Mouse (Mus musculus): Measurements from ENCODE around the gene Tmem233.
A peak's percentile ranks its signal among the peaks of the same experiment; 100 is the strongest.

Tmem233 gene

DNA sequence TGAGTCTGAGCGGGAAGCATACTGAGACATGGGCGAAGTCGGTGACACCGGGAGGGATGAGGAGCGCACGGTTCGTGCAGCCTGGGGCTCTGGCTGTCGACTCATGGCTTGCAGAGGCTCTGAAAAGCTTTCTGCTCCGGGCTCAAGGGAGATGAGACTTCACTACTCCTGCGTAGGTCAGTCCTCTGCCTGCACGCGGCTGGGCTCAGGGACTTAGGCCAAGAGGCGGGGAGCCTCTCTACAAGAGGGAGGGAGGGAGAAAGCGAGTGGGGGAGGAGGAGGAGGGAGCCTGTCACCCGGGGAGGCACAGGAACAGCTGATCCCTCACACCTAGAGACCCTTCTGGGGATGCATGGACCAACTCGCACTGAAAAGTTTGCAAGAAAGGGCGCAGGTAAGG, at the start of gene Tmem233:
TSS of gene Tmem233 (minus strand) at position 164 of the 400 bp plus-strand sequence.
- DNase-seq, result peak in 1 of 2 experiments; percentile 5

DNA sequence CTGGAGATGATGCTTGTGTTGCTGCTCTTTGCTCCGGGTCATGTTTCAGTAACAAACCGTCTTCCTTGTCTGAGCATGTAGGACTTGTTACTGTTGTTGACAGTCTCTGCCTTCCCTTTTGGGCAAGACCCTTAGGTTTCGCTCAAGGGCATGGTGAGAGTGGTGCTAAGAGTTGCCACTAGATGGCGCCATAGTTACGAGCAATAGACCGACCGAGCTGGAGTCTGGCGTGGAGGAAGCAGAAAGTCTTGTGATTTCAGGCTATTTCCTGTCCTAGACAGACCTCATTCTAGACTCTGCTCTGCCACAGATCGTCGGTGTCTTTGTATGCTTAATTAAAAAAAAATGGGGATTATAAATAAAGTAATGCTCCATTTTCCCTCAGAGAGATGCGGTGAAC, 40.3 kb upstream of the Tmem233 start:
- DNase-seq, result peak; percentile 69 to 80

DNA sequence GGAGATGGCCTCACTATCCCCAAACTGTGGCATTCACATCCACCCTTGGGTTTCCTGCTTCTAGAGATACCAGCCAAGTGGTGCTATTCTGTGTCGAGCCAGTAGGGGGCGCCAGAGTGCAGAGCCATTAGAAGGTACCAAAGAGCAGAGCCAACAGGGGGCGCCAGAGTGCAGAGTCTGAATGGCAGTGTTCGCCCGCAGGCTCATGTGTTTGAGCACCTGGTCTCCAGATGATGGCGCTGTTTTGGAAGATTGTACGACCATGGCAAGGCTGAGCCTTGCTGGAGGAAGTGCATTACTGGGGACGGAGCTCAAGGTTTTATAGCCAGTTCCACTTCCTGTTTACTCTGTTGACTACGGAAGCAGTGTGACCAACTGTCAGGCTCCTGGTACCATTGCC, 33.5 kb upstream of the Tmem233 start:
- DNase-seq, result peak in 1 of 2 experiments; percentile 50

DNA sequence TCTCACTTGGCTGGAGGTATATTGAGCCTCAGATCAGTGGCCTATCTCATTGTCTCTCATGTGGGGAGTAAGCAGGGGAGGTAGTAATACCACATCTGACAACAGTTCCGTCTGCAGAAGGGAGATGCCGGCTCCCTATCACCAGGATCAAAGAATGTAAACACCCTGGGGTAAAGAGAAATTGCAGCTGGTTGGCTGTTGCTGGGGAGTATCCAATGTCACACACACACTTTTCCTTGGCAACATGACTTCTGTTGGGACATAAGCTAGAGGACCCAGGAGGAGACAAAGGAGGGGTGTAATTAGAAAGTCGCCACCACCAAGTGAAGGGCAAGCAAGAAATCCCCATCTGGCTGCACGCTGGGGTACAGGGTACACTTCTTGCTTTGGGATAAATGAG, 33.1 kb upstream of the Tmem233 start:
- DNase-seq, result no peak

DNA sequence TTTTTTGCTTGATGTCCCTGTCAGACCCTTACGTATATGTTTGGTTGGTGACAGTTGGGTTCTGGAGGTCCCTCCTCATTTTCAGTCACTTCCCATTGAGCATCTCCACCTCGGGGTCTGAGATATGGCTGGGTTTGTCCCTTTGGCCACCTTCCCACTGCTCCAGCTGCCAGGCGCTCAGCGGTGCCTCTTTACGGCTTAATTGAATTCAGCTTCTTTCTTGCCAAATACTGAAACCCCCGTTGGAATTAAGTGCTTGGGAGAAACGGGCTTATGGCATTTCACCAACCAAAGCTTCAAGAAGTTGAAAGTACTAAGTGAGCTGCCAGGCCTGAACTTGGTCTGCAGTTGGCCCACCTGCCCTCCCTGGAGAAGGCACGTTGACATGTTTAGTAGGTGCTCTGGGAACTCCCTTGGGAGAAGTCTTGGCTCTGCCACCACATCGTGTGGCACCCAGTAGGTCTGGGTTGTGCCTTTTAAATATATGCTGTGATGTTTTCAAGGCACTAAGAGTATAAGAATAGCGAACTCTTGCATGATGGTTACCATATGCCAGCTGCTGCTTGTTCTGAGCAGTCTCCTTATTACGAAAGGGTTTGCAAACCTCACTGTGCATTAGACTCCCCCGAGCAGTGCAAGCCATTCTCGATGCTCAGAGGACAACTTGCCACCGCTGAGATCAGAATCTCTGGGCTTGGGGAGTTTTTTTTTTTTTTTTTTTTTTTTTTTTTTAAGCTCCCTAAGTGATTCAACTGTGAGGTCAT, 32.2 kb upstream of the Tmem233 start:
- no peak for DNase-seq

DNA sequence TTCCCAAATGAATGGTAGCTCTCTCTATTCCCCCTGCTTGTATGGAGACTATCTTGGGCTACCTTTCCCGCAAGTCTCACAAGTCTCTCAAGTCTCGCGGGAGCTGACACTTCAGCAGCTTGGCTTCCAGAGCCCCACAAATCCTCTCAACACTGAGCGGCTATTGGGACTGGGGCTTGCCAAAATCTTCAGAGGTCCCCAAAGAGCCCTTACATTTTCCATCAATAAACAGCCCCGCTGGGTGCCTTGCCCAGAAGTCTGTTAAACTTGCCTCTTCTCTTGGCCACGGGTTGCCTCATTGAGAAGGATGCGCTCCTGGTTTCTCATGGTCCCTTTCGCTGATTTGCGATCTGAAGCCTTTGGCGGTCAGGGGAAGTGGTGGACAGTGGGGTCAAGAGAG, 25.6 kb upstream of the Tmem233 start:
- no peak for DNase-seq

DNA sequence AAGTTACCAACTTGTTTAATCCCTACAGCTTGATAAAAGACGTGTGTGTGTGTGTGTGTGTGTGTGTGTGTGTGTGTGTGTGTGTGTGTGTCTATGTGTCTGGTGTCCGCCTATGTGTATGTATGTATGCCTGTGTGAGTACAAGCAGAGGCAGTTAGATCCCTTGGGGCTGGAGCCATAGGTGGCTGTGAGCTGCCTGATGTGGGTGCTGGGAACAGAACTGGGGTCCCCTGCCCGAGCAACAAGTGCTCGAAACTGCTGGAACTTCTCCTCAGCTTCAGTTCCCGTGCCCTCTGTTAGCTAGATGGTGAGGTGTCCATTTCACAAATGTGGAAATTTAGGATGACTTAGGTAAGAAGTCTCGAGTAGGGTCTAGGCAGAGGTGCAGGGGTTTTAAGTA, 1.2 kb upstream of the Tmem233 start:
- no peak for DNase-seq

DNA sequence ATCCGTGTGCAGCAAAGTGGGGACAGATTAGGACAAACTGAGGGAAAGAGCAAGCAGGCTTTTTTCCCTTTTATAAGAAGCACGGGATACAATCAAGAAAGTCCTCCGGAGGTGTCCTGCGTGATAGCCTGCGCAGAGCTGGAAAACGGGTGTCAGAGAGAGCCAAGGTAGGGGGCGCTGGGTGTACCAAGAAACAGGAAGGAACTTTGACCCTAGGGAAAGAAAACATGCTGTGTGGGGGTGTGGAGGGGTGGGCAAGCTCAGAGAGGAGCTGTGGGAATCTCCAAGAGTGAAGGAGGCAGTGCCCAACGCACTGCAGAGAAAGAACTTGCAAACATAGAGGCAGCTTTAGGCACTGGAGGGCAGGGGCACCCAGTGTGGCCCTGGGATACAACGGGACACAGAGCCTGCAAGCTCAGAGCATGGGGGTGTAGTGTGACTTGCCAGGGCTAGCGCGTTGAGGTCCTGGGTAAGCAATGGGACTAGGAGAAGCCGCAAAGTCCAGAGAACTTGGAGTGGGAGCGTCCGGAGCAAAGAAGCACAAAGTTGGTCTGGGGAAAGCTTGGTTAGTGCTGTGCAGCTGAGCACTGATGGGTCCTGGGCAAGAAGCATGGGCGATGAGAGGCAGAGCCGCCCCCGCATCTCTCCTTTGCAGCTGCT, 673 bp downstream of the Tmem233 start:
- no peak for DNase-seq

DNA sequence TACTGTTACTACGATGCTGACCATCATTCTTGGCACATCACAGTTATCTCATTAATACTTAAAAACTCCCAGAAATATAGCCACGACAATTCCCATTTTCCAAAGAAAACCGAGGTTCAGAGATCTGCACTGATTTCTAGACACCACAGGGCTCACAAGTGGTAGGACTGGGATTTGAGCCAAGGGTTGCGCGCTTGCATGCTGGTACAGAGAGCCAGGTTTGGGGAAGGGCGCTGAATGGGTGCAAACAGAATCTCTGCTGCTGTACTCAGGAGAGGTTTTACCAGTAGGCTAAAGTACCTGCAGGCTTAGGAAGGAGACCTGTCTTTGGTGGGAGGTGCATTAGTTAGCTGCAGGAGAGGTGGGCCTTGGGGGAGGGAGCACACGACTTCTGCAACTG, 1.4 kb downstream of the Tmem233 start:
- no peak for DNase-seq

DNA sequence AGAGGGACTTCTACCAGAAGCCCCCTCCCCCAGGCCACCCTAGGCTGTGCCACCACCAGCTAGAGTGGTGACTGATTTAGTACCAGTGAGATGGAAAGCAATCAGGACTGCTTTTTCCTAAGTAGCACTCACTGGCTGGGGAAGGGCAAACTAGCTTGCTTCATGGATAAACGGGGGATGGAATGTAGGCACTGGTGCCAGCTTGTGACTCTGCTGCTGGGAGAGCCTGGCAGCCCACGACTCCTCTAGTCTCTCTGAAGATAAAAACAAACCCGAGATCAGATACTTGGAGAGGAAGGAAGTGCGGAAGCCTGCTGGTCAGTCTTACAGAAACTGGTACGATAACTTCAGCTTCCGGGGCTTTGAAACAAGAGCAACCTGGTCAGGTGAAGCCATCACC, 2.3 kb downstream of the Tmem233 start:
- no peak for DNase-seq

DNA sequence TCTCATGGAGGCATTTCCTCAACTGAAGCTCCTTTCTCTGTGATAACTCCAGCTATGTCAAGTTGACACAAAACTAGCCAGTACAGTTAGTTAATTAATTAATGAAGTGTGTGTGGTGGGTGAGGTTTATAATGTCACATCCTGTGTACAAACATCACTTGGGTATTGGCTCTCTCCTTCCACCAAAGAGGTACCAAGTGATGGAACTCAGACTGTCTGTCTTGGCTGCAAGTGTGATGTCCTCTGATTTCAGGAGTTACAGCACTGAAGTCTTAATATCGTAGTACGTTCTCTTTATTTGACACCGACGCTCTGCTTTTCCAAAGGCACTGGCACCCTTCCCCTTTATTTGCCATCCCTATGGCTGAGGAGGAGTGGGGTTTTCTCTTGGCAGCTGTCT, 13.4 kb downstream of the Tmem233 start:
- no peak for DNase-seq

DNA sequence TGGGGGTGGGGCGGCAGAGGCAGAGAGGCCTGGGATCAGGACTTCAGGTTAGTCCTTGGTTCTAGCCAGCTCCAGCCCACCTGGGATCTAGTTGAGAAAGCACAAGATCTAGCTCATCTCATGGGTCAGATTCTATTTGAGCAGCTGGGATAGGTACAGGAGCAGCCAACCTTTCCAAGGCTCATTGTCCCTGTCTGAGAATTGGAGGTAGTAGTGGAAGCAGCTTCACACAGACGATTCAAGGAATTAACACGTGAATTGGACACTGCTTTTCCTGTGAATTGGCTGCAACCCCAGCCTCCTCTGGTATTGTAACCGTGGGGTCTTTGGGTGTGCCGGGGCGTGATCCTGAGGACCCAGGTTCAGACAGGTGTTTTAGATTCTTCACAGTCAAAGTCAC, 30.2 kb downstream of the Tmem233 start:
- DNase-seq, result no peak

DNA sequence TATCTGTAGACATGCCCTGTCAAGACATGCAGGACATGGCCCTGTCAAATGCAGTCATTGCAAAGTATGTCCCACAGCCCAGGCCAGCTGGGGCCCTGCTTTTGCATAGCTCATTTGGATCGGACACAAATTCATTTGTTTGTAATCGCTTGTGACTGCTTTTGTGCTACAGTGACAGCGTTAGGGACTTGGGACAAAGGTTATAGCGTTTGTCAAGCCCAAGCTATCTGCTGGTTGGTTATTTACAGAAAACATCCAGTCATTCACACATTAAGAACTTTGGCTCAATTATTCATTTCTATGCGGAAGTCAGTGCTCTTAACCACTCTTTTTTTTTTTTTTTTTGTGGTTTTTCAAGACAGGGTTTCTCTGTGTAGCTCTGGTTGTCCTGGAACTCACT, 30.9 kb downstream of the Tmem233 start:
- no peak for DNase-seq

DNA sequence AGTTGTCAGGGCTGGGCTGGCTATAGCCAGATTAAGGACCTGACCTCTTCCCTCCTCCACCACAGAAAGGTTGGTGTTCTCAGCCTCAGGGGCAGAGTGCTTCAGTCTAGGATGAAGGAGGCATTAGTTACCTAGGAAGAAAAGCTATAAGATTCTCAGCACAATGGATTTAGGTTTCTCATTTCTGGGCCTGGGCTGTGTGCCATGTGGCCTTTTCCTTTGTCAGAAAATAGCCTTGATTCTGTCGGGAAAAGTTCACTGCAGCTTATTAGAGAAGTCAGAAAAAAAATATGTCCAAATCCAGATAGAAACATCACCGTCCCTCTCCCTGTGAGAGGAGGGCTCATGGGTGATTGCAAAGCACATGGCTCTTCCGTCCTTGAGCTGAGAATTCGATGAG, 33.2 kb downstream of the Tmem233 start:
- DNase-seq, result no peak

DNA sequence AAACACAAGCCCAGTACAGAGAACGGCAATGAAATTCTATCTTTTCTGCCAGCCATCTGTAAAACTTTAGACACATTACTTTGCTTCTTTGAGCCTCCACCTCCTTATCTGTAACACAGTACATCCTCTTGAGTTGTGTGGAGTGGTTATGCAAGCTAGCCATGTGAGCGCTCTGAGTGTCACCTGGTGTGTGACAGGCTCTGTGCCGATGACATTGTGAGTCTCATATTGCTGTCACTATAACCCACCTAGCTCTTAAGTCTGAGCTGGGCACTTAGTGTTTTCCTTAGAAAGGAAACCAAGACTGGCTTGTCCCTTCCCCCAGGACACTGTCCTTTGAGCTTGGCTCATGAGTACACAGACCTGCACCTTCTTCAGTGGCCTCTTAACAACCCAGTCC, 34.7 kb downstream of the Tmem233 start:
- DNase-seq, result no peak

DNA sequence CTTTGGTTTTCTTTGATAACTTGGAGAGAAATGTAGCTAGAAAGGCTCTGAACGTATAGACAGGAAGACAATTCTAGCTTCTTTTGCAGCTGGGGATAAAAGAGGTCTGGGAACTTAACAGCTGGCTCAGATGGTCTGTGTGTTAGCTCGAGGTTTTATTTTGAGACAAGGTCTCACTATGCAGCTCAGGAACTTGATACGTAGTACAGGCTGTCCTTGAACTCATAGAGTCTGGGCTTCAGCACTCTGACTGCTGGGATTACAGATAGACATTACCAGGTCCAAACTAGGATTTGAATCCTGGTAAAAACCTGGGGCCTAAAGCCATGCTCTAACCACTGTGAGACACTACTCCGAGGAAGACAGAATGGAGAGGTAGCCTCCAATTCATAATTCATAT, 36.8 kb downstream of the Tmem233 start:
- DNase-seq, result no peak

DNA sequence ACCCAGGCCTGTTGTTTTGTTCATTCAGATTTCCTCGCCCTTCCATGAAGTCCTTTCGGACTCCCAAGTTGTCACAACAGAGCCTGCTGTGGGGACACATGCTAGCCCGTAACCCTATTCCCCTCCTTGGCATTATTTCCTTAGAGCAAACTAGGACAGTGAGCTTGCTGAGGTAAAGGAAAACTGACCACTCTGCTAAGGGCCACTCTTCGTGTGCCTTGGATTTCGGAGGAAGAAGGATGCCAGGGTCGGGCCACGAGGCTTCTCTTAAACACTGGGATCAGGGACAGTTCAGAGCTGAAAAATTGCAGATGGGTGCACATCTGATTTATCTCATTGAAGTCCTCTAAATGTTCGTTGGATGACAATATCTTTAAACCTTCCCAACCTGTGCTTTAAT, 37.5 kb downstream of the Tmem233 start:
- DNase-seq, result no peak

DNA sequence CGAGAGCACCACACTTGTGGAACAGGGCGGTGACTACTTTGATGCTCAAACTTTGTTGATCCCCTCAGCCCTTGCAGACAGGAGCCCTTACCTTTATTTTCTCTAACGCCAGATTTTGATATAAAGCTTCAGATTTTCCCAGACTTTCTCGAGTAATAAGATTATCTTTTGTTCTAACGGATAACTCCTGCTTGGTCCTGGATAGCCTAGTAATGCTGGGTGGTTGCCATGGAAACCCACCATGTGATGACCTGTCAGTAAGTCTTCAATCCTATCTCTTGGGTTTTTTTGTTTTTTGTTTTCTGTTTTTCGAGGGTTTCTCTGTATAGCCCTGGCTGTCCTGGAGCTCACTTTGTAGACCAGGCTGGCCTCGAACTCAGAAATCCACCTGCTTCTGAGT, 40.8 kb downstream of the Tmem233 start:
- DNase-seq, result no peak

DNA sequence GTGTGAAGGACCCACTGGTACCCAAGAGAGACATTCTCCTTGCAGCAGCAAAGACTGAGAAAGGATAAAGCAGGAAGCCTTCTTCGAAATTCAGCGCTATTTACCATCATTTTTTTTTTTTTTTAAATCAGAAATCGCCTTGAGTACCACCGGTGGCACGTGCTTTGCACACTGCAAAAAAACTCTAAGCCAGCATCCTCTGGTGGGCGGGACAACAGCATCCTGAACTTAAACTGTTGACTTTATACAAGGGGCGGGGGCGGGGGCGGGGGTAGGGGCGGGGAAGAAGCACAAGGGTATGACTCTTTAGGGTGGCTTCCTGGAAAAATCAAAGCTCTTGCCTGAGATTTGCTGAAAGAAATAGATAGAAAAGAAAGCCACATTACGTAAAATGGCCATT, 43.3 kb downstream of the Tmem233 start:
- DNase-seq, result no peak

DNA sequence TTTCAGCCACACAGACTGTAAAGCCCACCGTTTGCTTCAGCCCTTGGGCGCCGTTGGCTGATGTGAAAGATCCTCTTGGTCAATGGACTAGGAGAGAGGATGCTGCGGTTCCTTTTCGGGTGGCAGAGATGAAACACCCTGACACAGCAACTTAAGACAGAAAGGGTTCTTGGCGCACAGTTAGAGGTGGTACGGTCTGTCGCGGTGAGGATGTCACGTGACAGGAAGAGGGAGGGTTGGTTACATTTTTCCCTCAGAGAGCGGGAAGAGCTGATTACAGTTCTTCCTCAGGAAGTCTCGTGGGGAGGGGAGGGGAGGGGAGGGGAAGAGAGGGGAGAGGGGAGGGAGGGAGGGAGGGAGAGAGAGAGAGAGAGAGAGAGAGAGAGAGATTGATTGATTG, 45.3 kb downstream of the Tmem233 start:
- DNase-seq, result no peak

DNA sequence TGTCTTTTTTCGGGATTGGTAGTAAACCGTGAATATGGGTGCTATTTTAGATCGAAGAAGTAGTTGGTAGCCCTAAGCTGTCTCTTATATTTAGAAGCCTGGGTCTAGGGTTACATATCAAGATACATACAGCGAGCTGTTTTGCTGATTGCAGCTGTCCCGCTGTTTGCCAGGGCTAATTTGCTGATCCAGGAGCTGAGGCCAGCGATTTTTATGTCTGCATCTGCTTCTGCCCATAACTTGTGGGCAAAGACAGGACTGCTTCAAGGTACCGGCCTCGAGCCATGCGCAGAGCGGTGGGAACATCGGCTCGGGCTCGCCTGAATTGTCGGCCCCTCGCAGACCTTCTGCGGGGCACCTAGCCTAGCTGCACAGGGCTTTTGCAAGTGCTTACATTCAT, 46.6 kb downstream of the Tmem233 start:
- no peak for DNase-seq

DNA sequence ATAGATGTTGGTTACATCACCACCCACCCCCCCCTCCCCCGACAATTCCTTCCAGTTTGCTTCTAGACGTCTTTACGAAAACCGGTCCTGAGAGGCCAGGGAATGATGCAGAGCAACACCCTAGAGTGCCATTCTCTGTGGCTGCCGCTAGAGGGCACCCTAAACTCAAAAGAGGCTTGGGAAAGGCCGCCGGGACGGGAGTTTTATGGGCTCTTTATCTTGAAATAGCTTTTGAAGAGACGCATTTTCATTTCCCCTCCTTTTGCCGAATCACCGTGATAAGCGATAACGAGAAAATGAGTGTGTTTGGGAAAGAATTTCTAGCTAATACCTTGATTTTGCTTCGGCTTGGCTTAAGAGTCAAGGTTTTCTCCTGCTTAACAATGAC, 51.9 kb downstream of the Tmem233 start:
- DNase-seq, result peak; percentile 66 to 73

DNA sequence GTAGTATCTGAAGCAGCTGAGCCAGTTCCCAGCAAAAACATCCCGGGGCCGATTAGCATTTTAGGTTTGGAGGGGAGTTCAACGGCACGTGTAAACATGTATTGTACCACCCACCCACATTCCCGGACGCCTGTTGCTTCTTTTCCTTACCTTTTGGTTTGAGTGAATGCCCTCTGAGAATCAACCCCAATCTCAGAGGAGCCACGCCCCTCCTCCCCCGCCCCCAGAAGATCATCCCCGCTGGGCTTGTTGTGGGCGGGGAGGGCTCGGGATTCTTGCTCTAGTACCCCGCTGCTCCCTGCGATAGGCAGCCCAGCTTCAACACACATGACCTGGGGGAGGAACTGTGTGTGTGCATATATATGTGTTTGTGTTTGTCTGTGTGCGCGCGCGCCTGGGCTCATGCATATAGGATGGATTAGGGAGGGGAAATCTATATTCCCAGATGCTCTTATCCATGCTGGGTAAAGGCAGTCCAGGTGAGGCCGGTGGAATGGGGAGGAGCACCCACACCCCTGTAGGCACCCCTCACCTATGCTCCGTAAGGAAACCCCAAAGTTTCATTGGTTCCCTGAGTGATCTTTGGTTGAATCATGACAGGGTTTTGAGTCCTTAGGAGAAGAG, 52.4 kb downstream of the Tmem233 start:
- DNase-seq, result no peak

DNA sequence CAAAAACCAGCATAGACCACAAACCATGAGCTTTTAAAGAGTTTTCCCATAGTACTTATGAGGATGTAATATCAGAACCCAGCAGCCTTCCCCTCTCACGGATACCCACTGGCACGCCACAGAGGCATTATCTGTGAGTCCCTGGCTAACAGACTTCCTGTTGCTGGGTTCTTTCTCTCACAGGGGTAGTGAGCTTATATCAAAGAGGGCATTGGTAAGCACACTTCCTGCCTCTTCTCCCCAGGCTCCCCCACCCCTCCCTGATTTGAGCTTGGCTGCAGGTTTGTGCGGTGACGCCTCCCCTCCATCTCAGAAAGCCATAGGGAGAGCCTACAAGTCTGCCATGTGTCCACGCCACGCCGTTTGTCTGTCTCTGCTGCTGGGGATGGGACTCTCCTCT, 54.0 kb downstream of the Tmem233 start:
- no peak for DNase-seq
